Mouse (Mus musculus) spleen, postnatal 10 days (tissue): Measurements from ENCODE around the gene Tigar.

ENCODE experiments used
- DNase-seq, 2 experiments: peaks; one replicate each; pipeline ENCODE4 v3.0.0; 2021 to 2022; ENCODE audit warnings: low spot score in 2 of 2

Tigar gene

DNA sequence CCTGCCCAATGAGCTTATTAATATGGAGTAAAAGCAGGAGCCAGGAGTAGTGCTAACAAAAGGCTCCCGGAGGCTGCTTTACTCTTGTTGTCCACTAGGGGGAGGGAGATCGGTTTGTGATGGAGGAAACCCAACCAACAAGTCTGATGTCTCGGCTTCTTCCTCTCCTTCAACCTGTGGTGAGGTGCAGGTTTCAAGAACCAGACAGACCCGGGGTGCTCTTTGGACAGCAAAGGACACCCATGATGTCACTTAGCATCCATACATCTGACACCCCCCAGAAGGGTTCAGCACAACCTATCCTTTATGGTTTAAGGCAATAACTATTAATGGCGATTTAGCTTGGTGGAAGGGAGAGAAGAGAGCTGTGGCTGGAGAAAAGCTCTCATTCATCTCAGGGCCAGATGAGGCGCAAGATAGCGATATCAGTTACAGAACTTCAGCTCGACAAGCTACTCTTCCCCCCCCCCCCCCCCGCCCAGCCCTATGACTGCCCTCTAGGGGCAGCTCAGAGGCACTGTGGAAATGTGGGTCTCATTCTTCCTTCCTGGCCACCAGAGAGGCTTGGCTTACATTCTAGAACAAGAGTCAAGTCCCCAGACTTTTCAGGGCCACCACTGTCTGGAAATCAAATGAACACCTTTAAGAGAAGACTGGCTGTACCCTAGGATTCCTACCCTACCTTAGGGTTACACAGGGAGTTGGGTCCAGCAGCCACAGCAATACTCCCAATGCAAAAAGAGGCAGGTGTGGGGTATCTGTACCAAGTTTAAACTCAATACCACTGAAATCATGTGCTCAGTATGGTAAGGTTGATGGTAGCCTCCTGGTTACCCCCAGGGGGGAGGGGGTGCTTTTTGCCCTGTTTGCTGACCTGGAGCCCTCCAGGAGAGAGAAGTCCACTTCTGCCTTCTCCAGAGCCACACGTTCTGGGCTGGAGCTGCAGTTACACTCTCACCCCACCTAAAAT lies 33.1 kb upstream of the Tigar start:
- DNase-seq: peak; percentile 45 to 67

DNA sequence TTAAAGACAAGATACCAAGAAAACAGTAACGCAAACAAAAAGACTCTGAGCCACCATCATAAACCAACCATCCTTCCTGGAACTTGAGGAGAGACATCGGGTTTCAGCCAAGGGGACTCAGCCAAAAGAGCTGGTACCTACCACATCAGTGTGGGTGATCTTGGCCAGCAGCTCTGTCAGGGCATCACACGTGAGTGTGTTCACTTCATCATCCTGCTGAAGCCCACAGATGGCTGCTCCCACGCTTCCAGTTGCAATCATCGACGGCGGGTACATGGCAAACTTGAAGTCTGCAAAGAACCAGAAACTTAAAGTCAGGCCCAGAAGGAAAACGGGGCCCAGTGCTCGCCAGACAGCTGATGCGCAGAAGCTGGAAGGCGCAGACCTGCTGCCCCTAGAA lies 29.6 kb upstream of the Tigar start:
- no peak for DNase-seq

DNA sequence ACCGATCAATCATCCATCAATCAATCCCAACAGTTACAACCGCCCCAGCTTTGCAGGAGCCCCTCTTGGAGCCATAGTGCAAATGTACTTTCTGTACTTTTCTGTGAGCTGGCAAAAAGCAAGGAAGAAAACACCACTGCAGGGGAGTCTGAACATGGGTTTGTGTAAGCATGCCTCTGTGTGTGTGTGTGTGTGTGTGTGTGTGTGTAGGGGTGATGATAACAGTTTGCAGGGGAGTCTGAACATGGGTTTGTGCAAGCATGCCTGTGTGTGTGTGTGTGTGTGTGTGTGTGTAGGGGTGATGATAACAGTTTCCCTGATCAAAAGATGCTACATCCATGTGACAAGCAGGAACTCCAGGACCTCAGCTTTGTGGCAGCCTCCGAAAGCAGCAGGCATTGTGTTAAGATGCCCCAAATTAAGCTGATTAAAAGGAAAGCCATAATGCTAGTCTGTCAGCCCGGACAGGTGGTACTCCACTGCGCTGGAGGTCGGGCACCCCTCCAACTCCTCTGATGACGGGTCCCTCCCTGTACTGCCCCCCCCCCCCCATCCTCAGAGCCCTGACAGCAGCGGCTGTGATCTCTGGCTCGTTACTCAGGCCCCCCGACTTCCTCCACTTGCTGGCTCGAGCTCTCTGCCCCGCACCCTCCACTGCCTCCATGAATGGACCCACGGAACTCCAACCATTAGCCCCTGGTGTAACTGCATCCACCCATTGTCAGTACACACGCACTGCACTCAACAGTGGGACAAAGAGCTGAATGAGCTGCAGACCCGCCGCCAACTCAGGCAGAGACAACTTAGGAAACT lies 24.3 kb upstream of the Tigar start:
- no peak for DNase-seq

DNA sequence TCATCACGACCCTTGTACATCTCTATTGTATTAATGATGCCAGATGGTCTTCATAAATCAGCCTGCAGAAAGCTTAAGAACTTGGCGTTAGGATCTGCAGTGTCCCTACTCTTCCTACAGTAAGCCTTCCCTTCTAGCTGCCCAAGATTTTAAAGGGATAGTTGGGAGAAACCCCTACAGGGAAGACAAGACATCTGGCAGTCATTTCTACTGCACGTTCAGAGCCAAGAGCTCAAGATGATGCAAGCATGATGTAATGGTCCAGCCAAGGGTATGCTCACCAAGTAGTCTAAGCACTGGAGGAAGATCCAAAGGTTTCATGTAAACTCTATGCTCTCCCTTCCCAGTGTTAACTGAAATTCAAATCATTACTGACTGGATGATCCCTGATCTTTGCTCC lies 23.4 kb upstream of the Tigar start:
- no peak for DNase-seq

DNA sequence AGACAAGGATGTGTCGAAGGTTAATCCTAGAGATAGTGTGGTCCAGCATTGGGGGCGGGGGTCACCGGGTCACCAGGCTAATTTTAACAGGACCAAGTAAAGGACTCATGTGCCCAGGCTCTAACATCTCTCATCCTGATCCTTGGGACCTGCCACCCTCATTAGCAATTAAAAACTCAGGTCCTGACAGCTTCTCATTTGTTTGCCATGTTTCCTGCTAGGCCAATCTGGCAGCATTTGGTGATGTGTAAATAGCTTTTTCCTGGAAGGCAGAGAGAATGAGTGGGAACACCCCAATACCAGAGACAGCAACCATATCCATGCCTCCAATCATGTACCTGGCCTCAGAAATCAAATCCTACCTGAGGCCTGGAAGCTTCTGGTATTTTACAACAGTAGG lies 22.6 kb upstream of the Tigar start:
- no peak for DNase-seq

DNA sequence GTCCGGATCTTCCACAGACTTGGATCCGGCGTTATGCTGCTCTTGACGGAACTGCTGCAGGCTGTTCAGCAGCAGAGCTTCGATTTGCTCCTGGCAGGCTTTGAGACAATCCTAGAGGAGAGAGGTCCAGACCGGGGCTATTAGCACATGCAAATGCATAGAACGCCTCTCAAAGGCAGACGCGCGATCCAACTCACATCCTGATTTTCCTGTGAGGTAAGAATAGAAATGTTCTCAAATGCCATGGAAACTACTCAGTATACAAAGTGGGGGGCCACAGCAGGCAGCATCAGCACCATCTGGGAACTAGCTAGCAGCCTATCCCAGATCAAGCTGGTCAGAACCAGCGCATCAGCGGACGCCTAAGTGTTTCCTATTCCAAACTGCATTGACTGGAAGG lies 21.0 kb upstream of the Tigar start:
- DNase-seq: no peak

DNA sequence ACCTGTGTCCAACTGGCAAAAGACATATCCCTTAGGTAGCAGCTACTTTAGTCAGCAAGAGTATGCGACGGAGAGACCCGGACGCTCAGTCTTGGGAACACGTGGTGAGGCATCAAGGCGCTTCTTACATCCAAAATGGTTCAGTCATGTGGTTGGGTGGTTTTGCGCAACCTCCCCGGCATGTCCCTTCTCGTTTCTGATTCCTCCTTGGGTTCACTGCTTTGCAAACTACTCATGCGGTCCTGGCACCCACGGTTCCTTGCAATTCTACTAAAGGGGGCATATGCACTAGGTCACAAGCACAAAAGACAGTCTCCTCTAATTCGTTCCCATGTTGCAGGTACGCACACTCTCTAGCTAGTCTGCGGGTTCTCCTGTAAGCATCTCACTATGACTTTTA lies 20.3 kb upstream of the Tigar start:
- DNase-seq: no peak

DNA sequence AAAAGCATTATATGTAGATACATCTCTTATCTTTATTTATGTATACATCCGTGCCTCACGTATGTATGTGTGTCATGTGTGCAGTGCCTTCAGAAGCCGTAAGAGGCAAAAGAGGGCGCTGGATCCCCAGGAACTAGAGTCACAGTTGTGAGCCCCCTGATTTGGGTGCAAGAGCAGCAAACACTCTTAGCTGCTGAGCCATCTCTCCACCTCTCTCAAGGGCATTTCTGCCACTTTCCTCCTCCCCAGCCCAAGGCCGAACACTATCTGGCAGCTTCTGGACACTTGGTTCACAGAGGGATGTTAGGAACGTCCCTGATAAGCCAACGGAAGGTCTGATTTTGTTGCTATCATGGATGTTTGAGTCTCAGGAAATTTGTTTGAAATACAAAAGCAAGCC lies 14.1 kb upstream of the Tigar start:
- no peak for DNase-seq

DNA sequence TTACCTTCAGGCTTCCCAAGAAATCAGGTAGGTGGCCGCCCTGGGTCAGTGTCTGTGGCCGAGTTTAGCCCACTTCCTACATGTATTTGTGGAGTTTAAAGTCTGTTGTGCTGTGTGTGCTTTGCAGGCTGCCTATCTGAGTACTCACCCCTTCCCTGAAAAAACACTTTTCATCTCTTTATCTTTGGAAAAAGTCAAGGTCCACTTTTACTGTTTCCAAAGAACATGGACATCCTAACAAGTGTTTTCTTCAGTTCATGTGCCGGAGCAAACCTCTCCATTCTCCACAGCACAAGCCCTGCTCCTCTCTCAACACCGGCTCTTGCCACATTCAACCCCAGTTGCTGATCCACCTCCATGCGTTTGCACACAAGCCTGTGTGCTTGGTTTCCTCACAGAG lies 13.6 kb upstream of the Tigar start:
- no peak for DNase-seq

DNA sequence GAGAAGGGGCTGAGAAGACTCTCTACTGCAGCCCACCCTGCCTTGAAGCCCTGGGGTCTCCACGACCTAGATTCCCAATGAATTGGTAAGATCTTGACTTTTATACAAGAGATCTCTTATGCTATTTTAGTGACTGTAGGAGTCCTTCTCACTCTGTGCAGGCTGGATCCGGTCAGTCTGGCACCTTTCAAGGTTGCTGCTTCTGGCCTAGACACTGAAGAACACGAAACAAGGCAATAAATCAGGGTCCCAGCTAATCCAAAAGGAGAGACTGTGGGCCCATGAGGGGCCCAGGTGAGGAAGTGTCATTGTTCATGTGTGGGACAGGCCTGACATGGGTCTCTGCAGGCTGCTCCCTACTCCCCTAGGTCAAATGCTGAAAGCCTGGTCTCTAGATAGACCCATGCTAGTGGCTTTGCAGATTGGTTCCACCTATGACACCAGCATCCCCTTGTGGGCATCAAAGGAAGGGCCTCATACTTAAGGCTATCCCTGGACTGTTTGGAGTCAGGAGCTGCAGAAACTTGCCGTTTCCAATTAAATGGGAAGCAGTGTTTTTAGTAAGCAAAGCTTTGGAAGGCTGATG lies 13.0 kb upstream of the Tigar start:
- no peak for DNase-seq

DNA sequence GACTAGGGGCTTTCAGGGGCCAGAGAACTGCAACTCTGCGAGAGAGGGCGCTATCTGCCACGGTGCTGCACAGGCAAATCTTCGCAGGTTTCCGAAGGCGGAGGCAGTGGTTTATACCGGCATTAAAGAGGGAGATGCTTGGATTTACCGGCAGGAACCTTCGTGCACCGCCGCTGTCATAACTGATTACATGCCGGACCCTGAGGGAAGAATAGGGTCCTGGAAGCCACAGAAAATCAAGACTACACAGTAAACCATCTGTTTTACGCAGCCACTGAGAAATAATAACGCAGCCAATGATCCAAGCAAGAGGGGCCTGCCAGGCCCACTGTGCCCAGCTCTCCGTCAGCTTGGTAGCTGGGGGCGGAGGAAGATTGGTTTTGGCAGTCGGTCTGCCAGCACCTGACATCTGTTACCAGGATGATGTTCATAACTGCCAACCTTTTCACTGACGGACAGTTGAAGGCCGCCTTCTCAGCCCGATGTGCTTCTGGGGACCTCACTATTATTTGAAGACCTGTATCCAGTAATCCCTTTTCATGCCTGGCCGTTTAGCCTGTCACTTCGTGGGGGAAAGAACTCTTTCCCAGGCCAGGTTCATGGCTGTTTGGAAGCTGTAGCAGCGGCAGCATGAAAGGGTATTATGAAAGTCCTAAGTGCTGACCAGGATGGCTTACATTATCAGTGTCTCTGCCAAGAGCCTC lies 5.5 kb upstream of the Tigar start:
- no peak for DNase-seq

DNA sequence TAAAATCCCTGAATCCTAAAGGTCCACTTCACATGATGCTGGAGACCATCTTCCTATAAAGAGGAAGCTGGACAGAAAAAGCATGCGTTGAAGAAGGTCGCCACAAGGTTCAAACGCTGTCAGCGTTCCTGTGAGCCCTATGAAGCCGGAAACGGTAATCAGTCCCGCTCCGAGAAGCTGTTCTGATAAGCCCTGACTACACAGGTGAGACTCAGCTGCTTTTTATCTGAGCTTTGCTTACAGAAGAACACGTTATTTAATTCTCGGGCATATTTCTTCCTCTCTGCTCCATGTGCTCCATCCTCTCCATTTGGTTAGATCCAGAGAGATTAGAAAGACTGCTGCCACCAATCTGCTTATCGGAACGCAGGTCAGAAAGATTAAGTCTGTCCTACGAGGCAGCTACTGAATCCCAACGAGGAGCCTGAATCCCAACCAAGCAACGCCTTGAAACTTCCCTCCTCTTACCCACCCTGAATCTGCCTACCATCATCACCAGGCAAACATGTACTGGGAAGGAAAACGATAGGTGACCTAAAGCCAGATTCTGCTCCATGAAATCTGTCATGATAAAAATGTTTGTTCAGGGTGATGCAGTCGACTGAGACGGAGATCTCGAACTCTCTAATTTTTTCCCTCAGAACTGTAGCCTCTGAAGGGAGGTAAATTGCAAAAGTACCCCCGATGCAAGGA lies 843 bp downstream of the Tigar start:
- DNase-seq: no peak

DNA sequence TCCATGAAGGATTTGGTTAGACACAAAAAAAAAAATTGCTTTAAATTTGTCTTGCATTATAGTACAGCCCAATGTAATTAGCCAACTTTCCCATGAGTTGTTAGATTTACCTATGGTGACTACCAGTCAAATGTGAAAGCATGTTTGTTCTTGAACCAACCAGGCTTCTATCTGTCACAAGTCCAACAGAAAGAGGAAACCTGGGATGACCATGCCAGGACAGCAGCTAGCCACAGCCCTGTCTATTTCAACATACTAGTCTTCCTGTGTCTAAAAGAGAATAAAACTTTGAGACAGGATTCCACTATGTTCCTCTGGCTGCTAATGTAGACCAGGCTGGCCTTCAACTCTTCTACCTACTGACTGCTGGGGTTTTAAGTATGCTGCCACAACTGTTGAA lies 1.9 kb downstream of the Tigar start:
- DNase-seq: no peak

DNA sequence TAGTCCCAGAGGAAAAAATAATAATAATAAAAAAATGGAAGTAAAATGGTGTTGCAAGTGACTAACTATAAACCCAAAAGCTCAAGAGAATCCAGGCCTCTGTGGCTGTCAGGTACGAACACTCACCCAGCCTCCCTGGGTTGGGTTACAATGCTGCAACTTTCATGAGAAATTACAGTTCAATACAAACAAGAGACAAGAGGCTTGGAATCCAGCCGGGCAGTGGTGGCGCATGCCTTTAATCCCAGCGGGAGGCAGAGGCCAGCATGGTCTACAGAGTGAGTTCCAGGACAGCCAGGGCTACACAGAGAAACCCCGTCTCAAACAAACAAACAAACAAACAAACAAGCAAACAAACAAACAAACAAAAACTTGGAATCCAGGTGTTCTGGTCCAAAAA lies 2.6 kb downstream of the Tigar start:
- no peak for DNase-seq

DNA sequence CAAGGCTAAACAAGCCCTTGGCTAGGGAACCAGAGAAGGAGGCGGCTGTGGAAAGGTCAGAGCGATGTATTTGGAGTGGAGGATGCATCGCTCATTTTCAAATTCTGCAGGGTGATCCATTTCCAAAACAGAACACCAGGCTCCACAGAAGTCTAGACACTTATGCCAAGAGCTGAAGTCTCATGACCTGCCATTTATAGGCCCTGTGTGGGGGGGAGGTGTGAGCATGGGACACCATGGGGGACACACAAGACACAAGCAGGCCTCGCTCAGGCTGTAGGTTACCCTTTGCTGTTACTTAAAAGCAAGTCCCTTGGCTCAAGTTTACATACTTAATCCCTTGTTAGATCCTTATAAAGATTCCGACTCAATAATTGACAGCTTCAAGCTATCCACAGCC lies 3.2 kb downstream of the Tigar start:
- no peak for DNase-seq

DNA sequence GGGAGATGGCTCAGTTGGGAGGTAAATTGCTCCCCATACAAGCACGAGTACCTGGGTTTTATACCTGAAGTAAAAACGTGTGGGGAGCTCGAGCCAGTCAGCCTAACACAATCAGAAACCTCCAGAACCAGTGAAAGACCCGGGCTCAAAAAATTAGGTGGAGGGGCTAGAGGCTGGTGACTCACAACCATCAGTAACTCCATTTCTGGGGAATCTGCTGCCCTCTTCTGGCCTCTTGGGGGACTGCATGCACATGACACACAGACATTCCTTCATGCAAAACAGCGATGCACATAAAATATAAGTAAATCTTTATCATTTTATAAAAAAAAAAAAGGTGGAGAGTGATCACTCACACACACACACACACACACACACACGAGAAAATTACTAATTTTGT lies 4.2 kb downstream of the Tigar start:
- DNase-seq: peak in 1 of 2 experiments; percentile 62

DNA sequence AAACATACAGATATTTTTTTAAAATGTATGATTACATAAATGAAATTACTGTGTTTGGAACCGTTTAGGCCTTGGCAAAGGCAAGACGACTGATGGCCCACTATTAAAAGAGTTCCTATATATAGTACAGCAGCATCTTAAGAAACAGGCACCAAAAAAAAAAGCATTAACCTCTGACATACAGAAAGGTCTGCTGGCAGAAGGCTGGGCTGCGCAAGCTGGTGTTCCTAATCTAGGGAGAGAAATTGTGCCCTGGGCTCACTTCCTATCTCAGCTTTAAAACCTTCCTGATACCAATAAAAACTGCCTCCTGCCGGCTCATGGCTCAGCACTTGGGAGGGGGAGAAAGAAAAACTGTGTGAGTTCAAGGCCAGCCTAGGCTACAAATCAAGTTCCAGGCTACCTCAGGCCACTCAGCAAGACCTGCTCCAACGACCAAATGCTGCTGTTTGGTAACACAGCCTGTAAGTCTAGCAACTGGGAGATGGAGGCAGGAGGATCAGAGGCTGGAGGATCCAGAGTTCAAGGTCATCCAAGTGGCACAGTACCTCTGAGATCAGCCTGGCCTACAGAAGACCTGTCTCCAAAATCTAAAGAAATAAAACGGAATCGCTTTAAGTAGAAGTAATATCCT lies 4.8 kb downstream of the Tigar start:
- no peak for DNase-seq

DNA sequence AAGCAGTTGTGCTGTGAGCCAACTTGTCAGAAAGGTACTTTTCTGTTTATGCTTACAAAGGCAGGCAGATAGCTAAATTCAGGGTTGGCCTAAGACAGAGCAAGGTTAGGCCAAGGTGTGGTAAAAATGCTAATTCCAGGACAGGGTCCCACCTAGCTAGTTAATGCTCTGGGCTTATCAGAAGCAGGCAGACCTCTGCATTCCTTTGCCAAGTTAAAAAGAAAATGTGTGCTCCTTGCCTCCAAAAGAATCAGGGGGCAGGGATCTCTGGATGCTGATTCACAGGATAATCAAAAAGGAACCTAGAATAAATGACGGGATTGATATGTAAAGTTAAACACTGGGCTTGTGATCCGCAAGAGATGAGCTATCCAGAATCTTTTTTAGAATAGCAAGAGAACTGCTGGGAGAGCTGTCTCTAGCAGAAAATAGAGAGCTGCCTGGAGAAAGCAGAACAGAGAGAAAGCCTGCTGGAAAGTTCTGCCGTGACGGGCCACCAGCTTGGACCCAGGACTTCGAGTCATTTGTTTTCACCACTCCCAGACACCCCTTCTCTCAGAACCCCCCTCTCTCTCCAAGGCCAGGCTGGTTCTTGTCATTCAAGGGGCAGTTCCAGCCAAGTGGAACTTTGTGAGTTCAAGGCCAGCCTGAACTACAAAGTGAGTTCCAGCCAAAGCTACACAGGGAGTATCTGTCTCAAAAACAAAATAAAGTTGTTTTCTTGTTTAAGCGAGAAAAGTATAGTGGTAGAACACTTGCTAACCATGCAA lies 5.7 kb downstream of the Tigar start:
- no peak for DNase-seq

DNA sequence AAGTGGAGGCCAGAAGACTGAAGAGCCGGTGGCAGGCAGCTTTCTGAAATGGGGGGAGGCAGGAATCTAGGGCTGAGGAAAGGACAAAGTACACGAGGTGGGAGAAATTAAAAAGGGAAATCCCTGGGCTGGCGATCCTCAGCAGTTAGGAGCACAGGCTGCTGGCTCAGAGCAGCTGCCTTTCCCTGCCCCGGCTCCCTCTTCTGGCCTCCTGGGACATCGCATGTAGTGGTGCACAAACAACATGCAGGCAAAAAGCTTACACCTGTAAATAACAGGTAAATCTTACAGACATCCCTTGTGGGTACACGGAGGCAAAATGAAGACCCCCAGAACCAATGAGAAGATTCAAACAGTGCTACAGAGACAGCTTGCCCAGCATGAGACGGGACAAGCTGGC lies 14.8 kb downstream of the Tigar start:
- peak in 1 of 2 experiments; percentile 25 for DNase-seq

DNA sequence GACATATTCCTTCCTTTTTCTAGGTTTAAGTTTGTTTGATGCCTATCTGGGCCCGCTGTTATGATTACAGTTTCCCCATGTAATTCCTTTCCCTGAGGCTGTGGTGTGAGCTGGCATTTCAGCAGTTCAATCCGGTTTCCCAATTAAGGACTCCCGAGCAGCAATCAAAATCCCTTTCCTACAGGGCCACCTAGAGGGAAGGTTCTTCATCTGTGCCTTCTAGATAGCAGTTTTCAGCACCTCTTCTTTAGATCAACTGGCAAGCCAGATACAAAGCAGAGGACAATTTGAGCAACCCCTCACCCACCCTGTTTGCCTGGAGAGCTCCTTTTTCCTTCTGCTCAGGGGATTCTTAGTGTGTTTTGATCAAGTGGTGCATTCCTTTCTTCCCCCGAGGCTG lies 22.6 kb downstream of the Tigar start:
- peak in 1 of 2 experiments; percentile 30 for DNase-seq
